Mouse (Mus musculus) forebrain, postnatal 0 days (tissue): ENCODE results near the gene Trp73. TPM values are rescaled to one million over a fixed set of nuclear protein-coding genes. Genes with fewer than 3 reads are reported as not detected.

Experiments
- ATAC-seq: fragments of 200-750 bp; cut with Nextera tagmentation; 2 replicates; pipeline ENCODE4 v1.8.0; 2017; ENCODE audit warnings: mild to moderate bottlenecking, moderate library complexity
- DNase-seq: peaks from one replicate; pipeline ENCODE4 v3.0.0-alpha.2; 2015
- H3K27ac ChIP-seq: fragments of 300-500 bp; sonication (generic); 2 replicates; pipeline ENCODE4 v1.5.1; 2014; ENCODE audit warnings: low read depth, mild to moderate bottlenecking, antibody characterized with exemption, low read length, moderate library complexity, mixed read lengths
- H3K27me3 ChIP-seq: fragments of 300-500 bp; sonication (generic); 2 replicates; pipeline ENCODE4 v1.6.1; 2014; ENCODE audit warnings: mild to moderate bottlenecking, low read length, mixed read lengths; ENCODE audit not compliant: insufficient read depth
- H3K36me3 ChIP-seq: fragments of 300-500 bp; sonication (generic); 2 replicates; pipeline ENCODE4 v1.6.1; 2014; ENCODE audit warnings: mild to moderate bottlenecking, moderate library complexity; ENCODE audit not compliant: insufficient read depth
- H3K4me1 ChIP-seq: fragments of 300-500 bp; sonication (generic); 2 replicates; pipeline ENCODE4 v1.6.1; 2014; ENCODE audit warnings: antibody characterized with exemption; ENCODE audit not compliant: insufficient read depth
- H3K4me2 ChIP-seq: fragments of 300-500 bp; sonication (generic); 2 replicates; pipeline ENCODE4 v1.6.1; 2014; ENCODE audit warnings: low read depth, mild to moderate bottlenecking, moderate library complexity
- H3K4me3 ChIP-seq: fragments of 300-500 bp; sonication (generic); 2 replicates; pipeline ENCODE4 v1.5.1; 2014; ENCODE audit warnings: low read depth, low read length, mixed read lengths
- H3K9ac ChIP-seq: fragments of 300-500 bp; sonication (generic); 2 replicates; pipeline ENCODE4 v1.6.1; 2014; ENCODE audit warnings: mild to moderate bottlenecking
- H3K9me3 ChIP-seq: fragments of 300-500 bp; sonication (generic); 2 replicates; pipeline ENCODE4 v1.6.1; 2016; ENCODE audit warnings: low read length
- CTCF ChIP-seq: sonication (generic); IDR thresholded peaks from 2 replicates; pipeline ENCODE4 v1.5.1; 2016; ENCODE audit warnings: antibody characterized with exemption, control low read depth, low read depth
- WGBS: fragments of 180-500 bp; shearing (Covaris S2); extraction: QIAGEN DNeasy Blood & Tissue Kit; methylation state at CpG from one replicate; pipeline ENCODE4 v1.1.7; 2014; 5-methylcytosine and 5-hydroxymethylcytosine counted together
- polyA plus RNA-seq: library from polyadenylated mRNA; unstranded; fragments of >200 nt; fragmentation: Nextera tagmentation; extraction: Ambion mirVana; gene quantifications from 2 replicates; pipeline ENCODE4 v1.2.1, GENCODE M21; 2015
- total RNA-seq: library from RNA; depleted of rRNA; stranded (reverse); fragments of >200 nt; gene quantifications from 2 replicates; pipeline ENCODE4 v1.2.3, GENCODE M21; 2014

The Trp73 gene
- total and polyA plus RNA-seq, 2 experiments from 2014 or later: 3.9 to 4.1 TPM

DNA sequence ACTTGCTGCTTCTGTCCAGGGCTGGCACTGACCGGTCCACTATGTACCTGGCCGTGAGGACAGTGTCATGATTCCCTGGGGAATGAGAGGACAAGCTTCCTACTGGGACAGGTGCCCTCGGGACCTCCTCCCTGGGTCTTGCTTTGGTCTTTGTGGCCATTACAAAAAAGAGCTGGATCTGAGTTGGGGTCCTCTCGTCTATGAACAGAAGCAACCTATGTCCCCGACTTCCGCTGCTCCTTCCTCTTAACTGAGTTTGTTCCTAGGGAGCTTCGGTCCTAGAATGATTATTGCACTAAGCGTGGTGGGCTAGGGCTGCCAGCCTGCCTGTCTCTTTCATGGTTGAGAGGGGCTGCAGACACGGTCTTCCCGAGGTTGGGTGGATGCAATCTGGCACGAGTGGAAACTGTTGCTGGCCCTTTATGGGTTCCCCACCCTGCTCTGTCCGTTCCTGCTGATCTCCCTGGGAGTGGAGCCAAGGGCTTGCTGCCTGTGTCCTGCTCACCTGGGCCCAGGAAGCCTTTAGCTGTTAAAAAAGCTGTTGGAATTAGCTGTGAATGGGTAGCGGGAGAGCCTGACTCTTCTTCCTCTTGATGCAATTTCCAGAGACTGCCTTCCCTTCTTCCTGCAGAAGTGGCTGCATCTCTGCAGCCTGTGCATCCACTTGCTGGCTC is 32.1 kb upstream of the Trp73 start:
- H3K27ac ChIP-seq: no peak overlapping the region
- DNase-seq (no peak), ATAC-seq (no peak)
- no peak for TF ChIP-seq CTCF
- no peaks in the 10 kb centered on the region for H3K9me3 ChIP-seq
- WGBS: 36% methylated on average over 13 of the region's 13 CpGs
- H3K27me3 ChIP-seq: peaks cover 14% of the 10 kb centered on the region
- peak overlapping the region; percentile 75; the same call in 1 of the 2 replicates for H3K4me2 ChIP-seq
- H3K9ac ChIP-seq: no peak overlapping the region
- H3K36me3 ChIP-seq: no peaks in the 10 kb centered on the region
- H3K4me1 ChIP-seq: no peaks in the 10 kb centered on the region
- H3K4me3 ChIP-seq: no peak overlapping the region

DNA sequence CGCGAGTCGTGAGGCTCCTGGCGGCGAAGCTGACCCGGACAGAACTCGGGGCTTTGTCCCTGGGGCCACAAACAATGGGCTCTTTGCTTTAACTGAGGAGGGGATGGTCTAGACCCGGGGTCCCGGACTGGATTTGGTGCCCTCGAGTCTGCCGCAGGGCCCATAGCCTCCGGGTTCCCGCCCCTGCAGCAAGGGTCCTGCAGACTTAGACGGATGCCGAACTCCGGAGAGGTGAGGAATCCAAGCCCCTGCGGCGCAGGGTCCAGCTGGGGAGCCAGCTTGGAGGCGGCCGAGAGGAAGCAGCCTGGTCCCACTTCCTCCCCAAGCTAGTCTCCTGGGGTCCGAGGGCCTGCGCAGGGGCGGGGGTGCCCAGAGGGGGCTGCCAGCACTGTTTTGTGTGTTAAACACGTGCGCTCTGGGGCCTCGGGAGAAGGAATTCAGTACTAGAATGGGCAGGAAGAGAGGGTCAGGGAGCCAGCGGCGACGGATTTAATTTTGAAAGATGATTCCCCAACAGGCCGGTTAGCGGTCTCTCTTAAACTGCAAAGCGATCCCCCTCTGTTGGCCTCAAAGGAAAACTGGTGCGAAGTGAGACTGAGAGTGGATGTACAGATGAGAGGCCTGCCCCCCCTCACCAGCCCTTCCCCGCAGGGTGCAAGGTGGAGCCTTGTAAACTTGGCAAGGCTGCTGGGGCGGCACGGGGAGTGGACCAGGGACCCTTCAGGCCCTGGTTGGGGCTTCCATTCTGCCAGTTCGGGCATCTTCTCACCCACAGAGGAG is 31.3 kb upstream of the Trp73 start:
- Histone ChIP-seq H3K9me3 (no peaks in the 10 kb centered on the region), H3K4me2 (peak overlapping the region; percentile 75), H3K4me1 (no peaks in the 10 kb centered on the region), H3K27me3 (peaks cover 14% of the 10 kb centered on the region), H3K4me3 (peak overlapping the region; percentile 45), H3K27ac (no peak overlapping the region), H3K9ac (0 out of 2 replicates have a peak overlapping the region, but pooled peaks have one; percentile 10), H3K36me3 (no peaks in the 10 kb centered on the region)
- no peak for TF ChIP-seq CTCF
- DNase-seq (peak; percentile 18), ATAC-seq (peak; percentile 28)
- 2% methylated on average over 35 of the region's 37 CpGs for WGBS

DNA sequence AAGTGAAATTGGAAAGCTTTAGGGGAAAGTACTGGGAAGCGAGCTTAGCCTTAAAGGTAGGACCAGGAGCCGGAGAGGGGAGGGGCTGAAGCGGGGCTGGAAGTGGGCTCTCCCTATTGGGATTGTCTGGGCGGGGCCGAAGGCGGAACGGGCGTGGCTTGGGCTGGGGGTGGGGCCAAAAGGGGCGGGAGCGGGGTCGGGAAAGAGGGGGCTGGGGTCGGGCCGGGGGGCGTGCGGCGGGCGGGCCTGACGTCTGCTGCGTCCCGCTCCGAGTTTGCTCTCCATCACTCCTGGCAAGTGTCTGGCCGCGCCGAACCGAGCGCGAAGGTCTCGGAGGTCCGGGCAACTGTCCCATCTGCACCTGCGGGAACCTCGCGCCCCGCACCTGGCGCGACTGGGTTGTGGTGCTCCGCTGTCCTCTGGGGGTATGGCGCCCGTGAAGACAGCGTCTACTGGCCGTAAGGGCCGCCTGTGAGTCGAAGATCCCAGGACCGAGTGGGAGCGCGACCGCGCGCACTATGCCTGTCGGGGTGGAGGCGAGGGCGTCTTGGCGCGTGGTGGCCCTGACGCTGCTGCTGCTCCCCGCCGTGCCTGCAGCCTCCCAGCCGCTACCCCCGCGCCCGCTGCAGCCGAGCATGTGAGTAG is 30.6 kb upstream of the Trp73 start, which contains the start of gene Megf6:
Gene Megf6 (plus strand): TSS at position 225 of the 645 bp plus-strand sequence.
- H3K36me3 ChIP-seq: no peaks in the 10 kb centered on the region
- no peaks in the 10 kb centered on the region for H3K4me1 ChIP-seq
- H3K4me2 ChIP-seq: peak within 1 kb of the TSS; percentile 75
- H3K9ac ChIP-seq: 0 out of 2 replicates have a peak within 1 kb of the TSS, but pooled peaks have one; percentile 10
- peak; percentile 65 for ATAC-seq
- H3K27me3 ChIP-seq: peaks cover 14% of the 10 kb centered on the region
- 2% methylated on average over 47 of the region's 61 CpGs for WGBS
- DNase-seq: peak; percentile 14
- no peak within 1 kb of the TSS for H3K27ac ChIP-seq
- no peaks in the 10 kb centered on the region for H3K9me3 ChIP-seq
- H3K4me3 ChIP-seq: peak within 1 kb of the TSS; percentile 45
- TF ChIP-seq CTCF: no peak

DNA sequence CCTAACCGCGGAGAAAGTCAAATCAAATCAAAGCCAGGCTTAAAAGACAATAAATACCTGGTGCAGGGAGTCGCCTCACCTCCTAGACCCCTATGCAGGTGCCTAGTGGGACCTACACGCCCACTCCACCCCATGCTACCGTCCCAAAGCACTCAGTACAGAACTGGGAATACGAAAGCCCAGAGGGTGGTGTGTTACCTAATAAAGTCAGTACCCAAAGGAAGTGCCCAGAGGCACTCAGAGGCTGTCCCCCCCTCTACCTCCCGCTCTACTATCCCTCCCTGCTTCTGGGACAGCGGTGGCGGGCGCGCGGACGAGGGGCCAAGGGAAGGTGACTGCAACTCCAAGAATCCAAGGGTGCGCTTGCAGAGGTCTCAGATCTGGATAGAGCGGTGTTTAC is 30.0 kb upstream of the Trp73 start:
- H3K27me3 ChIP-seq: peaks cover 14% of the 10 kb centered on the region
- DNase-seq (no peak), ATAC-seq (peak; percentile 7; the same call in 1 of the 2 replicates)
- 5% methylated on average over 15 of the region's 15 CpGs for WGBS
- no peak overlapping the region for H3K9ac ChIP-seq
- no peaks in the 10 kb centered on the region for H3K36me3 ChIP-seq
- H3K4me2 ChIP-seq: peak overlapping the region; percentile 75
- no peak for TF ChIP-seq CTCF
- no peak overlapping the region for H3K27ac ChIP-seq
- peak overlapping the region; percentile 45 for H3K4me3 ChIP-seq
- no peaks in the 10 kb centered on the region for H3K4me1 ChIP-seq
- no peaks in the 10 kb centered on the region for H3K9me3 ChIP-seq

- peaks cover 10% of the 10 kb centered on the region for H3K27me3 ChIP-seq
- no peak overlapping the region for H3K4me2 ChIP-seq
- no peak overlapping the region for H3K9ac ChIP-seq
- WGBS: 26% methylated on average over 5 of the region's 5 CpGs
- no peak overlapping the region for H3K4me3 ChIP-seq
- no peak overlapping the region for H3K27ac ChIP-seq
- no peaks in the 10 kb centered on the region for H3K36me3 ChIP-seq
- TF ChIP-seq CTCF: peak; percentile 64
- H3K9me3 ChIP-seq: no peaks in the 10 kb centered on the region
- H3K4me1 ChIP-seq: no peaks in the 10 kb centered on the region
- ATAC-seq: no peak
- peak; percentile 31 for DNase-seq
Observed at GRCm38 (mm10) chr4:154167053-154167452, 27.0 kb upstream of the Trp73 start.

GRCm38 (mm10) chr4:154163296-154163695 is 23.3 kb upstream of the Trp73 start:
- DNase-seq: peak; percentile 88
- Histone ChIP-seq H3K27ac (no peak overlapping the region), H3K36me3 (peaks cover 4% of the 10 kb centered on the region; the same call in 1 of the 2 replicates), H3K9ac (no peak overlapping the region), H3K4me1 (peaks cover 14% of the 10 kb centered on the region; the same call in 1 of the 2 replicates), H3K9me3 (no peaks in the 10 kb centered on the region), H3K4me3 (no peak overlapping the region), H3K27me3 (no peaks in the 10 kb centered on the region), H3K4me2 (no peak overlapping the region)
- ATAC-seq: no peak
- TF ChIP-seq CTCF: peak; percentile 89
- 13% methylated on average over 7 of the region's 7 CpGs for WGBS
